Mouse (Mus musculus) heart, embryonic 10.5 days (tissue): Measurements from ENCODE around the gene Foxp3. TPM values are rescaled to one million over a fixed set of nuclear protein-coding genes. Genes with fewer than 3 reads are reported as not detected.

Experiments
- DNase-seq: peaks from one replicate; pipeline ENCODE4 v3.0.0-alpha.2; 2017; ENCODE audit warnings: low spot score
- H3K27ac ChIP-seq: fragments of 300-500 bp; sonication (generic); 2 replicates; pipeline ENCODE4 v1.5.1; 2016; ENCODE audit warnings: mild to moderate bottlenecking
- H3K27me3 ChIP-seq: fragments of 300-500 bp; sonication (generic); 2 replicates; pipeline ENCODE4 v1.6.1; 2016; ENCODE audit warnings: mild to moderate bottlenecking; ENCODE audit not compliant: poor library complexity, insufficient read depth, severe bottlenecking
- H3K36me3 ChIP-seq: fragments of 300-500 bp; sonication (generic); 2 replicates; pipeline ENCODE4 v1.6.1; 2016; ENCODE audit warnings: mild to moderate bottlenecking, moderate library complexity
- H3K4me1 ChIP-seq: fragments of 300-500 bp; sonication (generic); 2 replicates; pipeline ENCODE4 v1.6.1; 2016; ENCODE audit warnings: mild to moderate bottlenecking
- H3K4me3 ChIP-seq: fragments of 300-500 bp; sonication (generic); 2 replicates; pipeline ENCODE4 v1.5.1; 2016; ENCODE audit warnings: mild to moderate bottlenecking, moderate library complexity
- H3K9me3 ChIP-seq: fragments of 300-500 bp; sonication (generic); 2 replicates; pipeline ENCODE4 v1.6.1; 2016; ENCODE audit warnings: mild to moderate bottlenecking, moderate library complexity
- WGBS: fragments of 180-500 bp; shearing (Covaris S2); methylation state at CpG from one replicate; pipeline ENCODE4 v1.1.7; 2016; 5-methylcytosine and 5-hydroxymethylcytosine counted together
- polyA plus RNA-seq: library from polyadenylated mRNA; unstranded; fragments of >200 nt; fragmentation: Nextera tagmentation; extraction: Ambion mirVana; gene quantifications from 2 replicates; pipeline ENCODE4 v1.2.1, GENCODE M21; 2016

Gene Foxp3
- 0.10 TPM in 1 of 2 replicates, not detected in the other for polyA plus RNA-seq

DNA sequence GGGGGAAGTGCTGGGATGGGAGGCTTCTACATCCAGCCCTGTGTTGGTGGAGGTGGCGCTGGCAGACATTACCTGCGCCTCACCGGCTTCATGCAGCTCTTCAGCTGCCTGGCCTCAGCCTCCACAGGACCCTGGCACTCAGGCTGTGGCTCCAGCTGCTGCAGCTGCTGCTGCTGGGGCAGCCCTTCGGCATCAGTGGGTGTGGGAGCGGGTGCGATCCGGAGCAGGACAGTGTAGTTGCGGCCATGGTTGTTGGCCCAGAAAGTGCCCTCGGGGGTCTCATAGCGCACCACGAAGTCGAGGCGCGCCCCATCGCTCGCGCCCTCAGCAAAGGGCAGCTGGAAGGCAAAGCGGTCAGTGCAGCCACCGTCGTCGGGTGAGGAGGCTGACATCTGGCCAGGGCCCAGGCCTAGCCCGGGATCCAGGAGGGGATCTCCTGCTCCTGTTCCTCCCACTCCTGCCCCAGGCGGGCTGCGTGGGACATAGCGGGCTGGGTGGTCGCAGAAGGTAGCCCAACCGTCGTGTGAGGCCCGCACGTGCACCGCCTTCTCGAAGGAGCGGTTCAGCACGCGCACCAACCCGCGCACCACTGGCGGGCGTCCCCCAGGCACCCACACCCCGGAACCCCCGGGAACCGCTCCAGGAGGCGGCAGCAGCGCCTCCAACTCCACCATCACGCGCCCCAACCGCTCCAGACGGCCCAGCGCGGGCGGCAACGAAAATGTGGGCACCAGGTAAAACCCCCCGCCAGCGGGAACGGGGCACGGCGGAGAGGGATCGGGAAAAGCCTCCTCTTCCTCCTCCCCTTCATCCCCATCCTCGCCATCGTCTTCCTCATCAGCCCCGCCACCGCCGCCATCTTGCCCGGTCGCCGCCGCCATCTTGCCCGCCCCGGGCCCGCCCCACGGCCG lies at the start of gene Foxp3:
TSS of gene Foxp3 (plus strand) at position 469 of the 911 bp plus-strand sequence.
- H3K4me3 ChIP-seq = peak within 1 kb of the TSS; percentile 67
- no peaks in the 10 kb centered on the region for H3K27me3 ChIP-seq
- H3K36me3 ChIP-seq = no peaks in the 10 kb centered on the region
- peak; percentile 77 for DNase-seq
- H3K4me1 ChIP-seq = peaks cover 18% of the 10 kb centered on the region
- H3K9me3 ChIP-seq = no peaks in the 10 kb centered on the region
- 31% methylated on average over 64 of the region's 72 CpGs for WGBS
- H3K27ac ChIP-seq = peak within 1 kb of the TSS; percentile 94

DNA sequence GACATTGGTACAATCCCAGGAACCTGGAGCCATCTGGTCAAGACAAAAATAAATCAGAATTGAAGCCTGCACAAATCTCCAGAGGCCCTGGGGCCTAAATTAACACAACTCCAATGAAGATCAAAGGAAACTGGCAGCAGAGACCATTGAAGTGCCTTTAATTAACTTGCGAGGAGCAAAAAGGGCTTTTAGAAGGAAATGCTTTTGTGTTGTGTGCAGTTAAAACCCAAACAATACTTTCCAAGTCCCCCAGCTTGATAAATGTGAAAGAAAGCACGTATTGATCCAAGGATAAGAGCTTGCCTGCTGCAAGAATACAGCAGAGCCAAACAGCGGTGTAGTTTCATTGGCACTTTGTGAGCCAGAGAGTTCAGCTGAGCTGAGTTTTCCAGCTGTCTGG lies 48.5 kb upstream of the Foxp3 start:
- Histone ChIP-seq H3K36me3 (no peaks in the 10 kb centered on the region), H3K27ac (no peak overlapping the region), H3K4me3 (no peak overlapping the region), H3K4me1 (no peaks in the 10 kb centered on the region), H3K9me3 (no peaks in the 10 kb centered on the region), H3K27me3 (no peaks in the 10 kb centered on the region)
- no peak for DNase-seq
- 55% methylated on average over 3 of the region's 3 CpGs for WGBS

DNA sequence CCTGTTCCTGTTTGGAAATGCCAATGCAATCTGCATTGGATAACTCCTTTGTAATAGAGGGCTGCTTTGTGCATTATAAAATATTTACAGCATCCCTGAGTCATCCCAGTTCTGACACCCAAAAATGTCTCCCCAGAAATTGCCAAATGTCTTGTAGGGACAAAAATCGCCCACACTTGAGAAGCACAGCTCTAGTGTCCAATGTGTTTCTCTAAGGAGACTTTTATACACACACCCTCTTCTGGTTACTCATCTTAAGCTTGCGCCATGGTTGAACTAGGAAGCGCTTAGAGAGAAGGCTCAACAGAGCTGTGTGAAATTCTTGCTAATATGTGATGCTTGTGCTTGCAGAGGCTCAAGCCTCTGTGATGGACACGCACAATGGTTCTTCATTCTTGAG lies 20.0 kb upstream of the Foxp3 start:
- no peak overlapping the region for H3K27ac ChIP-seq
- no peaks in the 10 kb centered on the region for H3K9me3 ChIP-seq
- H3K4me1 ChIP-seq = no peaks in the 10 kb centered on the region
- H3K4me3 ChIP-seq = no peak overlapping the region
- no peak for DNase-seq
- no peaks in the 10 kb centered on the region for H3K36me3 ChIP-seq
- 88% methylated on average over 4 of the region's 4 CpGs for WGBS
- no peaks in the 10 kb centered on the region for H3K27me3 ChIP-seq

DNA sequence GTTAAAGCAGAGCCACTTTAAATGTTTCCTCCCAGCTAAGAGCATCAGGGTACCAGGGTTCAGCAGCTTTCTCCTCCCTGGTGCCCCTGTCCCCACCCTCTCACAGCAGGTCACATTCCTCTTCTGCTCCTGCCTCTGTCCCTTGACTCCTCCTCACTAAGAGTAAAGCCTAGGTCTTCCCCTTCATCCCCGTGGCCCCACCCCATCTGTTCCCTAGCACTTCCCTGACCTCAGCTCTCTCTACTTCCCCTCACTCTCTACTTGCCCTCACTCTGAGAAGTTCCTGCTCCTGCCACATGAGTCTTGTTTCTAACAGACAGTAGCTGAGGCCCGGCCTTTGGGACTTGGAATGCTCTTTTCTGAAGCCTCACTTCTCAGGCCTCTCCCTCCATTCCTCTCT lies 10.4 kb upstream of the Foxp3 start:
- Histone ChIP-seq H3K9me3 (no peaks in the 10 kb centered on the region), H3K27me3 (no peaks in the 10 kb centered on the region; the same call in 1 of the 2 replicates), H3K27ac (no peak overlapping the region), H3K4me3 (no peak overlapping the region), H3K4me1 (no peaks in the 10 kb centered on the region), H3K36me3 (0 out of 2 replicates have a peak, but pooled peaks cover 5% of the 10 kb centered on the region)
- WGBS = 29% methylated on average over 2 of the region's 2 CpGs
- DNase-seq = no peak

DNA sequence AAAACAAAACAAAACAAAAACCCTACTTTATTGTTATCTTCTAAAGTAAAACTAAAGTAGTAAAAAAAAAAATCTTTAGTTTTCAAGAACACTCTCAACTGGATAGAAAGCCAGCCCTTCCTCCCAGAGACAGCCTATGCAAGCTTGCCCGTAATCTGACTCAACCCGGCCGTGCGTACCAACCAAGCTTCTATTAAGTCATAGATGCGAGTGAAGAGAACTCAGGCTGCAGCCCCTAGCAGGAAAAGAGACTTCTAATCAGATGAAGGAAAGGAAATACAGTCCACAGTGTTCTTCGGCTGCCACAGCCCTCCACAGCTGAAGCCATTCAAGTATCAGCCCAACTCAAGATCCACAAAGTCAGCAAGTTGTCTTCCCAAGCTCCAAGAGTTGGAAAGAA lies 7.1 kb upstream of the Foxp3 start:
- H3K27ac ChIP-seq = no peak overlapping the region
- no peaks in the 10 kb centered on the region for H3K9me3 ChIP-seq
- DNase-seq = no peak
- no peak overlapping the region for H3K4me3 ChIP-seq
- H3K27me3 ChIP-seq = no peaks in the 10 kb centered on the region
- WGBS = 67% methylated on average over 6 of the region's 6 CpGs
- no peaks in the 10 kb centered on the region for H3K36me3 ChIP-seq
- H3K4me1 ChIP-seq = no peaks in the 10 kb centered on the region; the same call in 1 of the 2 replicates

DNA sequence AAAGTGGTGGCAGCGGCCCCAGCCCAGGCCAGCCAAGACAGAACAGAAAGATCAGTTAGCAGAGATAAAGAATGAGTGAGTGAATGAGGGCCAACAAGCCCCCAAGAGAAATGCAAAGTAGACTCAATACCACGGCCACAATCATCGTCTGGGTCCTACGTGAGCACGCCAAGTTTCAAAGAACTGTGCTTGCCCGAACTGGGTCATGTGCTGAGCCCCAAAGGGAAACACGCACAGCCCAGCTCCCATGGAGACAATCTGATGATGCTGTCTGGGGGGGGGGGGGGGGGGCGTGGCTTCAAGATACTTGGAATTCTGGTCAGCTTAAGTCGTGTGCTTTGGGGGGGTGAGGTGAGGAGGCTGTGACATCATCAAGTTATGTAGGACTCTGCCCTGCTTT lies 6.0 kb upstream of the Foxp3 start:
- WGBS = 56% methylated on average over 9 of the region's 9 CpGs
- no peaks in the 10 kb centered on the region for H3K9me3 ChIP-seq
- H3K4me3 ChIP-seq = no peak overlapping the region

DNA sequence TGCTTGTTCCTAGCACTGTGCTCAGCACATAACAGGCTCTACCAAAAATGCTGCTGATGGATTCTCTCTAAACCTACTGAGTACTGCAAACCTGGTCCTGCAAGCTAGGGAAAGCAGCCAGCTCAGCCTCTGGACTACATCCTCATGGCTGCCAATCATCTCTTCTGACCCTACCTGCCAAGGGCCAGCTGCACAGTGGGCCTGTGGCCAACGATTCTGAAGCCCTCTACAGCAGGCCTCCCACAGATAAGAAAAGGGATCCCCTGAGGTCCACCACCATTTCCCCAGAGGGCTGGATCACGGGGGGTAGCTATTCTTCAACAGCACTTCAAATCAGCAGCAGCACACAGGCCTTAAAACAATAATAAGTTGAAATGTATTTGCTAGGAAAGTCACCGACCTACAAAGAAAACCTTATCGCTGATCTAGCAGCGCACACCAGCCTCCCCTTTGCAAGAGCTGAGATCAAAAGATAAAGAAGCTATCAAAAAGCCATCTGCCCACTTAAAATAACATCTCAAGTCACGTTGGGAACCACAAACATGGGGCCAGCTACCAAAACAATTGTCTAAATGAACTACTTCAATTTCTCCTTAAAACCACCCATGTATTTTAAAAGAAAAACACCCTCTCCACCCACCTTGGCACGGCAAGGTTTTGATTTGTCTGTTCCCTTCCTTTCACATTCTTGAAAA lies 2.8 kb upstream of the Foxp3 start:
- Histone ChIP-seq H3K9me3 (no peaks in the 10 kb centered on the region), H3K4me1 (peaks cover 18% of the 10 kb centered on the region), H3K4me3 (no peak overlapping the region), H3K36me3 (no peaks in the 10 kb centered on the region), H3K27ac (no peak overlapping the region), H3K27me3 (no peaks in the 10 kb centered on the region)
- no peak for DNase-seq
- WGBS = 56% methylated on average over 7 of the region's 7 CpGs

More for the DNA sequence above, 6.0 kb upstream of the Foxp3 start:
- no peaks in the 10 kb centered on the region for H3K27me3 ChIP-seq
- H3K4me1 ChIP-seq = peaks cover 6% of the 10 kb centered on the region; the same call in 1 of the 2 replicates
- no peak for DNase-seq
- H3K27ac ChIP-seq = no peak overlapping the region
- no peaks in the 10 kb centered on the region for H3K36me3 ChIP-seq

DNA sequence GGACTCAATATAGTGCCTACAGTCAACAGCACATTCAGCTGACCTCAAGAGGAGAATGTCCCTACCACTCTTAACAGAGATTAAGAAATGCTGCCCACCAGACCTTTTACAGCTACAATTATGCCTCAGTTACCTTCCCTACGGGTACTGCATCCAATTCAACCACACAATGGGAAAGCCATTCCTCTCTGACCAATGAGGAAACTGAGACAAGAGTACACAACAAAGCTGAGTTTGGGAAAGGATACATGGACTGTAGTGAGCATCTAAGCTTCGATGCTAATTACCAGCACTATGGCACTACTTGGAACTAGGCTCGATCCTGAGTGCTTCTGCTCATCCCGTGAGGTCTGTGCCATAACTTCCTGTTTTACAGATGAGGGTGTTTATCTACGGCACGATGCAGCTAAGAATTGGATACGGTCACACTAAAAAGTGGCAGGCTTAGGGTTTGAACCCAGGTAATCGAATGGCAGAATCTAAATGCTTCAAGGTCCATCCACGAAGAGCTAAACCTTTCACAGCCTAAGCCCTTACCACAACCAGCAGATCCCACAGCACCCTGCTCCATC lies 1.8 kb upstream of the Foxp3 start:
- Histone ChIP-seq H3K4me3 (no peak overlapping the region), H3K27ac (no peak overlapping the region), H3K9me3 (no peaks in the 10 kb centered on the region), H3K36me3 (no peaks in the 10 kb centered on the region), H3K27me3 (no peaks in the 10 kb centered on the region), H3K4me1 (peaks cover 18% of the 10 kb centered on the region)
- 84% methylated on average over 9 of the region's 9 CpGs for WGBS
- no peak for DNase-seq

DNA sequence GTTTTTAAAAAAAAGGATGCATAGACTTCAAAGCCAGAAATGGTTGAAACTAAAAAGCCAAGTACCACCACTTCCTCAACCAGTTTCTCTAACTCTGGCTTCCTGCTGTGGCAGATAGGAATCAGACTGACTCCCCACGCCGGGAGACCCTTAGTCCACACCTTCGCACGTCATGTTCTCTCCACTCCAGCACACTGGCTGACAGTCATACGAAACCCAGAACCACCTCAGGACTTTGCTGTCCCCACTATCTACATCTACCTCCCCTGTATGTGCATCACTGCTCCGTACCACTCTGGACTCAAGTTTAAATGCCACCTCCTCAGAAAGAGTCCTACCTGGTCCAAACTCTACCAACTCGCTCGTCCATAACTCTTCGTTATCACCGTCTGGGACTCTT lies 978 bp upstream of the Foxp3 start:
- Histone ChIP-seq H3K9me3 (no peaks in the 10 kb centered on the region), H3K27ac (no peak overlapping the region), H3K4me3 (peak overlapping the region; percentile 67), H3K4me1 (peaks cover 18% of the 10 kb centered on the region), H3K36me3 (no peaks in the 10 kb centered on the region), H3K27me3 (no peaks in the 10 kb centered on the region)
- no peak for DNase-seq
- WGBS = 46% methylated on average over 10 of the region's 10 CpGs

DNA sequence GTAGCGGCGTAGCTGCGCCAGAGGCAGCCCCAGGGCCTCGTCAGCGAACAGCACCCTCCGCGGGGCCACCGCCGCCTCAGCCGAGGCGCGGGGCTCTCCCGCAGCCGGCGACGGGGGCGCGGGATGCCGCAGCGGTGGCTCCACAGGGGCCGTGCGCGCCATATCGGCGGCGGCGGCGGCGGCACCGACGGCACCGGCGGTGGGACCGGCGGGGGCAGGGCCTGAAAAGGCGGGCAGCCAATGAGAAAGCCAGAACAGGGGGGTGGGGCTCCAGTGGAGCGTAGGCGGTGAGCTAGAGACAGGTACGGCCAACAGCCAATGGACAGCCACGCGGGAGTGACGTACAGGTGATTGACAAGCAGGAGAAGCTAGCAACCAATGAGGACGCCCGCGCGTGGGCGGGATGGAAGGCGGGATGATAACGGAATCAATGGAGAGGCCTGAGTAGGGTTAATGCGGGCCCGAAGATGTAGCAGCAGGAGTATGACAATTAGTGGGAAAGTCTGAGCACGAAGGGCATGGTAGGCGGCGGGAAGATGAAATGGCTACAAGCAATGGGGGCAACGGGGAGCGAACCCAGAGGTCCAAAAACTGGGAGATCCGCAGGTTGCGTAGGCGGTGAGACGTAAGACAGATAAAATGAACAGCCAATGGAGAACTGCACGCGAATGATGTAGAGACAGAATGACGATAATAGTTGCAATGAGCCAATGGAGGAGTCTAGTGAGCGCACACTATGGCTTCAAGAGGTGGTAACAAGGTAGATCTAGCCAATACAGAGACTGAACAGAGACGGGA lies 842 bp downstream of the Foxp3 start, which contains the start of gene Ppp1r3f:
TSS of gene Ppp1r3f (minus strand) at position 197 of the 798 bp plus-strand sequence.
- Histone ChIP-seq H3K27me3 (no peaks in the 10 kb centered on the region), H3K4me1 (peaks cover 18% of the 10 kb centered on the region), H3K9me3 (no peaks in the 10 kb centered on the region), H3K27ac (peak within 1 kb of the TSS; percentile 94), H3K4me3 (peak within 1 kb of the TSS; percentile 67), H3K36me3 (no peaks in the 10 kb centered on the region)
- WGBS = 23% methylated on average over 65 of the region's 65 CpGs
- DNase-seq = peak; percentile 98

DNA sequence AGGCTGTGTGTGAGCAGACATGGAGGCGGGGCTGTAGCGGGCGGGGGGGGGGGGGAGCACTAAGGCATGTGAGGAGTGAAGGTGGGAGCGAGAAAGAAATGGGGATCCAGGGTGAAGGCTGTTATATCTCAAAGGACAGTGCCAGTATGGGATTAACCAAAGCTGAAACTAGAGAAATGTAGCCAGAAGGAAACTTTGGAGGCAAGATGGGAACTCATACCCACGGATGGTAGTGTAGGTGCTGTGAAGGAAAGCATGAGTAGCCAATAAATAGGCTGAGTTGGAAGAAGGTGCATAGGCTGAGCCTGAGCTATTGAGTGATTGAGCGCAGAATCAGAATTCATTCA lies 1.4 kb downstream of the Foxp3 start:
- no peak for DNase-seq
- Histone ChIP-seq H3K9me3 (no peaks in the 10 kb centered on the region), H3K4me3 (peak overlapping the region; percentile 67), H3K36me3 (no peaks in the 10 kb centered on the region), H3K4me1 (peaks cover 18% of the 10 kb centered on the region), H3K27ac (peak overlapping the region; percentile 94; the same call in 1 of the 2 replicates), H3K27me3 (no peaks in the 10 kb centered on the region)
- 27% methylated on average over 5 of the region's 6 CpGs for WGBS

DNA sequence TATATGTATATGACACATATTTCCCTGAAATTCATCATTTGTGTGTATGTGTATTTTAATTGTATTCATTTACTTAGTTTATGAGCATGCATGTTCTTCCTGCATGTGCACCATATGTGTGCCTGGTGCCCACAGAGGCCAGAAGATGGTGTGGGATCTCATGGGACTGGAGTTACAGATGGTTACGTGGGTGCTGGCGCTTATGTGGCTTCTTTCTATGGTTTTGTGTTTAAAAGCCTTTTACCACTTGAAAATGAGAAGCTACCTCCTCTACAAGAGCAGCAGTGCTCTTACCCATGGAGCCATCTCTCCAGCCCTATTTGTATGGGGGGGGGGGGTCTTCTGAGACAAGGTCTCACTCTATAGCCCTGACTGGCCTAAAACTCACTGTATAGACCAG lies 7.7 kb downstream of the Foxp3 start:
- 90% methylated on average over 2 of the region's 2 CpGs for WGBS
- no peaks in the 10 kb centered on the region for H3K36me3 ChIP-seq
- no peak overlapping the region for H3K27ac ChIP-seq
- H3K27me3 ChIP-seq = no peaks in the 10 kb centered on the region
- no peaks in the 10 kb centered on the region for H3K4me1 ChIP-seq
- no peaks in the 10 kb centered on the region for H3K9me3 ChIP-seq
- no peak overlapping the region for H3K4me3 ChIP-seq
- DNase-seq = no peak
